Mouse (Mus musculus): ENCODE results near the gene Slc7a11.

DNA sequence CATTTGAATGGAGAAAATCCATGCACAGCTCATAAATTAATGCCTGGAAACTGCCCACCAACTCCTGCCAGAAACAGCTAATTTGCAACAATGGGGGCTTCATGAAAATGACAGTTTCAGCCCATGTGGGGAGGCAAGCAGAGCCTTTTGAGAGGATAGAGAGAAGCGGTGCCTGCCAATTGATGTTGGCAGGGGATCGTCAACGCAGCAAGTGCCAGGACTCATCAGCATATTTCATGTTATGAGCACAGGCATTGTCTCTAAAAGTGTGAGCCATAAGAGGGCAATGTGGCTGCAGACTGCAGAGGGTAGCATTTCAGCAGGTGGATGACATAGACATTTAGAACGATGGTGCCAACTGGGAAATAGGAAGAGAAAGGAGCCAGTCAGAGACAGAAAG, 429.0 kb downstream of the Slc7a11 start:
- TF ChIP-seq CTCF (IDR thresholded peaks at IDR 0.05; ENCODE audit: control insufficient read depth, insufficient read depth, low read length): no peak
- no peak for TF ChIP-seq POLR2A (IDR thresholded peaks at IDR 0.05; ENCODE audit: borderline replicate concordance, control insufficient read depth, low read depth, low read length)

Data from bone marrow, adult 2 months (tissue).